ENCODE assay signal across 14 mouse cellular contexts in genomic region chr17:83726496-83726895, GRCm38 (mm10).
"Had no signal": no experiment of that assay in that cellular context is flagged by ENCODE, and none has a peak within 500 bp of the region (broad histone marks: within the 10 kb centered on the region; RNA-seq: fewer than 3 reads in every experiment).

No protein-coding gene starts in this region.

- H3K9ac ChIP-seq: liver, embryonic 15.5 days; midbrain, embryonic 15.5 days; neural tube, embryonic 12.5 days had no signal

- H3K4me1 ChIP-seq: midbrain, embryonic 15.5 days; neural tube, embryonic 12.5 days had no signal

- DNase-seq: lung, adult 2 months; lung, postnatal 36 days; thymus, adult 2 months; thymus, postnatal 25 days had no signal

- H3K27ac ChIP-seq: hindbrain, postnatal 0 days; left cerebral cortex, adult 2 months; limb, embryonic 10.5 days; liver, embryonic 15.5 days; midbrain, embryonic 15.5 days; neural tube, embryonic 12.5 days; stomach, postnatal 0 days had no signal

- H3K36me3 ChIP-seq: midbrain, embryonic 15.5 days; neural tube, embryonic 12.5 days had no signal

- H3K4me3 ChIP-seq: left cerebral cortex, adult 2 months; limb, embryonic 10.5 days; liver, embryonic 15.5 days; midbrain, embryonic 15.5 days; neural tube, embryonic 12.5 days had no signal

- H3K9me3 ChIP-seq: limb, embryonic 10.5 days; liver, embryonic 15.5 days; midbrain, embryonic 15.5 days; neural tube, embryonic 12.5 days had no signal

- H3K27me3 ChIP-seq: liver, embryonic 15.5 days; midbrain, embryonic 15.5 days; neural tube, embryonic 12.5 days had no signal

- H3K4me2 ChIP-seq: liver, embryonic 11.5 days; liver, embryonic 15.5 days; midbrain, embryonic 11.5 days; midbrain, embryonic 15.5 days; neural tube, embryonic 12.5 days had no signal

- ATAC-seq: hindbrain, postnatal 0 days; lung, postnatal 0 days; midbrain, embryonic 15.5 days had no signal
